Mouse (Mus musculus) liver, adult (tissue): ENCODE results near the gene Nek3.

Experiments used
- GATA4 ChIP-seq: IDR thresholded peaks from 2 replicates; pipeline ENCODE4 v1.6.1; 2014; ENCODE audit warnings: mild to moderate bottlenecking, low read length; ENCODE audit not compliant: insufficient replicate concordance

Nek3 gene

DNA sequence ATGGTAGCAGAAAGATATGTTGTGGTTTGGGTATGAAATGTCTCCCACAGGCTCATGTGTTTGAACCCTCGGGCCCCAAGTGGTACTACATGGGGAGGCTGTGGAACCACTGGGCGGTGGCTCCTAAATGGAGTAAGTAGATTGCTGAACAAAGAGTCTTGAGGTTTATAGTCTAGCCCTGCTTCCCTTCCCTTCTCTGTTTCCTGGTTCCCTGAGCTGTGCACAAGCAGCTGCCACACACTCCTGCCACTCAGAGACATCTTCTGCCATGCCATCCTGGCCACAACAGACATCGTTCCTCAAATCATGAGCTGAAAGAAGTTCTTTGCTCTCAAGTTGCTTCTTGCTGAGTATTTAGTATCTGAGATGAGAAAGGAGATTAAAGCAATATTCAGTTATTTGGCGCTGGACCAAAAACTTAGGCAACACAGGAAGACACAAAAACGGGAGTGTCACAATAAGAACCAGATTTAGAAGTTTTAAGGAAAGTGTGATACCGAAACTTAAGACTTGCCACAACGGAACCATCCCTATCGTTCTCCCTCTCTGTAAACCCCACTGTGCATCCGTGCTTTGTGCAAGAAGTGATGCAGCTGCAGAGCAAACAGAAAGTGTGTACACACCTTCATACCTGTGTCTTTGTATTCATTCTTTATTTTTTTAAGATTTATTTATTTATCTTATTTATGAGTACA, 86.8 kb downstream of the Nek3 start:
- no peak for TF ChIP-seq GATA4
